Mouse (Mus musculus): Measurements from ENCODE around the gene Grm7.

Gene Grm7

DNA sequence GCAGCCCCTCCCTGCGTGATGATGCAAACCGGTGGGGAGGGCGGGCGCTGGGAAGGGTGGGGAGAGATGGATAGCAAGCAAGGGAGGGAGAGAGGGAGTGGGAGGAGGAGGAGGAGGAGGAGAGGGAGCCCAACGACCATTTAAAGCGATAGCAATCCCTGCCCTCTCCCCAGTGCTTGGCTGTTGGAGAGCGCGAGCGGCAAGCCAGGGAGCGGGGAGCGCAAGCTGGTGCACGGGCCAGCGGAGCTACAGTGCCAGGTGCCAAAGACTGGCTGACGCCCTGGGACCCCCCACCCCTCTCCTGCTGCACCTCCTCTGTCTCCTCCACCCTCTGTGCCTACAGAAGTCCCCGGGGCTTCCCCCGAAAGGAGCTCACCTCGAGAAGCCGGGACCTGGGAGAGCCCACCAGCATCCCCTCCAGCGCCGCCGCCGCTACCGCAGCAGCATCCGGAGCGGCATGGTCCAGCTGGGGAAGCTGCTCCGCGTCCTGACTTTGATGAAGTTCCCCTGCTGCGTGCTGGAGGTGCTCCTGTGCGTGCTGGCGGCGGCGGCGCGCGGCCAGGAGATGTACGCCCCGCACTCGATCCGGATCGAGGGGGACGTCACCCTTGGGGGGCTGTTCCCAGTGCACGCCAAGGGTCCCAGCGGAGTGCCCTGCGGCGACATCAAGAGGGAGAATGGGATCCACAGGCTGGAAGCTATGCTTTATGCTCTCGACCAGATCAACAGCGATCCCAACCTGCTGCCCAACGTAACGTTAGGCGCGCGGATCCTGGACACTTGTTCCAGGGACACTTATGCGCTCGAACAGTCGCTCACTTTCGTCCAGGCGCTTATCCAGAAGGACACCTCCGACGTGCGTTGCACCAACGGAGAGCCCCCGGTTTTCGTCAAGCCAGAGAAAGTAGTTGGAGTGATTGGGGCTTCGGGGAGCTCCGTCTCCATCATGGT, at the start of gene Grm7:
Gene Grm7 (plus strand): TSS at position 171 of the 951 bp plus-strand sequence.
- DNase-seq (ENCODE audit: low spot score) = peak; percentile 75

- DNase-seq (ENCODE audit: low spot score) = no peak
Observed at GRCm38 (mm10) chr6:110645041-110645410, 355 bp upstream of the Grm7 start.

- DNase-seq (ENCODE audit: low spot score) = peak; percentile 46
Observed at GRCm38 (mm10) chr6:110646901-110647300, 1.5 kb downstream of the Grm7 start.

DNA sequence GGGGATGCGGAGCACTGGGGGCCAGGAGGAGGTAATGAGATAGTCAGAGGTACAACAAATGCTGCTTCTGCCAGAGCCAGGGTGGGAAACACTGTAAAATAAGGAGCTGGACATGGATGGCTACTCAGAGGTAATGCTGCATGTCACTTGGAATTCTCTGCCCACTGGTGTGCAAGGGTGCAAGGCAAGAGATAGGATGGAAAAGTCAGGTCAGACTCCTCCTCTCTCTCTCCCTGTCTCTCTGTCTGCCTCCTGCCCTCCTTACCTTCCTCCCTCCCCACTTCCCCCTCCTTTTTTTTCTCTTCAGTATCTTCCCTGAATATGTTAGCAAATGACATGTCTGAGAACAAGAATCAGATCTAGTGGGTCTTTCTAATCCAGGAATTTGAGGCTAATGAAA, 3.8 kb downstream of the Grm7 start:
- DNase-seq (ENCODE audit: low spot score) = peak; percentile 46

DNA sequence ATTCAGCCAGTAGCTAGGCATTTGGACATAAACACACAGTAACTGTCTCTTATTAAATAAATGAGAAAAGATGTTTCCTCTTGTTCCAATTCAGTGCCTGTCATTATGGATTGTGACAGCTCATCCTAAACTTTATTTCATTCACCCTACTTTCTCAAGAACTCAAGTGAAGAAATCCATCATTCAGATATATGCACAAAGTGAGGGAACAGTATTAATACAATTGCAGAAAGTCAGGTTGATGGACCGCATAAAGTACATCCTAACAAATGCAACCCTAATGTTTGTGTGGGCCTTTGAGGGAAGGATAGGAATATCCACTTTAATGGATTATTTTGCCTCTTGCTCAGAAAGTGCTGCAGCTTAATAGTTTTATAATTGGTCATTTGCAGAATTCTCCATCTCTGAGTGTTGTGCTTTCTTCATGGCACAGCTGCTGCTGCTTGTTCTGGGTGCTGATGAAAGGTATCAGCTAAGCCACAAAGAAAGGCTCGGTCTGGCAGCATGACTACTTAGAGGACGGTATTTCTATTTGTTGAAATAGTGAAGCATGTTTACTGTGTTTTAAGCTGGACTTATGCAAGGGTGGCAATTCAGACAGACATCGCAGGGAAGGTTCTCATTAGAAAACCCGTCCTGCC, 8.1 kb downstream of the Grm7 start:
- DNase-seq (ENCODE audit: low spot score) = peak; percentile 70

- DNase-seq (ENCODE audit: low spot score) = no peak
Observed at GRCm38 (mm10) chr6:110664436-110664835, 19.1 kb downstream of the Grm7 start.

- no peak for DNase-seq (ENCODE audit: low spot score)
Observed at GRCm38 (mm10) chr6:110668447-110668846, 23.1 kb downstream of the Grm7 start.

DNA sequence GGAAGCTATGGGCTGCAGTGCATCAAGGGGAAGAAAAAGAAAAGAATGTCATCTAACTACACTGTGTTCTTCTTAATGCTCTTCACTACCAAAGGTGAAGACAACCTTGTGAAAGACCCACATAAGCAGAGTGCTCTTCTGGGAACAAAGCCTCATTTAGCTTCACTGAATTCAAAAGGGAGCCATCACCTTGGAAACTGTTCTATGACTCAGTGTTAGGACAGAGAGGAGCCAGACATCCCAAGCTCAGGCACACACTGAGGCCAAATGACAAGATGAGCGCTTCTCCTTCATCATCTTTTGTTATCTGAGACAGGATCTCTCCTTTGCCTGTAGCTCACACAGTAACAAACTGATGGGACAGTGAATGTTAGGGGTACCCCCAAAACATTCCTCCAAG, 45.6 kb downstream of the Grm7 start:
- DNase-seq (ENCODE audit: low spot score) = no peak

DNA sequence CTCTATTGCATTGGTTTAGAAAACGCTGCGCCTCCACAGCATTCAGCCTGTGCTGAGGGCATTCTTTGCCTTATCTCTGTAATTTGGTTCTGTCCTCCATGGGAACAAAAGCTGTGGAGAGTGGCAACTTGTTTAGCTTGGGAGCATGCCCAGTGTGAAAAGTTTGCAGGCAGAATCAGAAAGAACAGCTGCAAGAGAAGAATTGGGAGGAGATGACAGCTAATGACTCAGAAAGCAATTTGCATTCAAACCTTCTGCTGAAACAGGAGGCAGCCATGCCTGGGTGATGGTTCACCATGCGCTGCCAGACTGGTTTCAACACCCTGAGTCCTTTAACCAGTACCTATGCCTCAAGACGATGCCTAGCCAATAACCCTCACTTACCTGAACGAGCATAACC, 64.4 kb downstream of the Grm7 start:
- DNase-seq (ENCODE audit: low spot score) = no peak

DNA sequence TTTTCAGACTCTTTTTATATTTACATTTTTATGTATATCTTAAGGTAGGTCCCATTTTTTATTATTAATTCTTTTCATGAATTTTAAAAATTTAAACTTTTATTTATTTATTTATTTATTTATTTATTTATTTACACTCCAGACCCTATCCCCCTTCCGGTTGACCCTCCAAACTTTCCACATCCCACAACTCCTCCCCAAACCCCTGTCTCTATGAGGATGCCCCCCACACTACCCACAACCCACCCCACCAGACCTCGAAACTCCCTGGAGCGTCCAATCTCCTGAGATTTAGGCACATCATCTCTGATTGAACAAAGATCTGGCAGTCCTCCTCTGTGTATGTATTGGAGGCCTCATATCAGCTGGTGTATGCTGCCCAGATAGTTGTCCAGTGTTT, 69.6 kb downstream of the Grm7 start:
- no peak for DNase-seq (ENCODE audit: low spot score)

- DNase-seq (ENCODE audit: low spot score) = peak; percentile 71
Observed at GRCm38 (mm10) chr6:110723371-110723770, 78.0 kb downstream of the Grm7 start.

- DNase-seq (ENCODE audit: low spot score) = no peak
Observed at GRCm38 (mm10) chr6:110733914-110734313, 88.5 kb downstream of the Grm7 start.

DNA sequence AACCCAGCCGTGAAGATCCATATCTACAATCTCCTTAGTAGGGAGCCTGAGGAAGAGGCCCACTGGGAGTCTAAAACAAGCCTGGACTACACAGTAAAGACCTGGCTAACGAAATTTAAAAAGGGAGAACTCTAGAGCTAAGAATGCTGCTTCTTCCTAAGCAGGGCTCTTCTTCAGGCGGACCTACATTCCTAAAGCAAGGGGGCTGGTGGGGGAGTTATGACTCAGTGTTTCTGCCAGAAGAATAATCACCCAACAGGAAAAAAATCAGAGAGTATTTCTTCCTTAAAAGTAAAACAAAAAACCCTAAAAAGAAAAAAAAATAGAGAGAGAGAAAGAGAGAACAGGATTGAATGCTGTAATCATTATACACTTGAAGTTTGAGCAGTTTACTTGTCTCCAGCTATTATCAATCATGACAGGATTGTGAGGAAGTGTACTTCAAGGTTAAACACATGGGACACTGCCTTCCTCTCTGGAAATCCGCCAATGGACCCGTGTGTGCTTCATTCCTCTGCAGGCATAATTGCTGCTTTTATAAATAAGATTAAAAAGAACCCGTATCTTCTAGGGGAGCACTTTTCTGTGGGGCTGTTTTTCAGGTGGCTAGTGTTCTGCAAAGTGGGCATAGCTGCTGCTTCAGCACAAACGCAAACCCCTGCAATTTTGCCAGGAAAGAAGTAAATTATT, 98.7 kb downstream of the Grm7 start:
- no peak for DNase-seq (ENCODE audit: low spot score)

DNA sequence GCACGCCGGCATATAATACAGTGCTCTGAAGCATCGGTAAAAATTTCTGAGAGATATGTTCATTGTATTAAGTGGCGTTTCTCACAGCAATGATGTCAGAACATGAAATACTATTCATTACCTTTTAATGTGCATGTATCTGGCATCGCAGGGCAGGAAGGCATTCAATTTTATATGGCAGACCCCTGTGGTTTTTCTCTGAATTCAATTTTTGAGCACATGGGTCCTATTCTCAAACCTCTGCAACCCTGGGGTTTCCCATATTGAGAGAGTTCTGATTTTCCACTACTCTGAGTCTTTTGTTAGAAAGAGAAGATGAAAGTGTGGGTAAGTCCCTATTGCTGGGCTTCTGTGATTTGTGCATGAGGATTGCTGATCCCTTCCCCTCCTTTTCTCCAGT, 110.5 kb downstream of the Grm7 start:
- no peak for DNase-seq (ENCODE audit: low spot score)

DNA sequence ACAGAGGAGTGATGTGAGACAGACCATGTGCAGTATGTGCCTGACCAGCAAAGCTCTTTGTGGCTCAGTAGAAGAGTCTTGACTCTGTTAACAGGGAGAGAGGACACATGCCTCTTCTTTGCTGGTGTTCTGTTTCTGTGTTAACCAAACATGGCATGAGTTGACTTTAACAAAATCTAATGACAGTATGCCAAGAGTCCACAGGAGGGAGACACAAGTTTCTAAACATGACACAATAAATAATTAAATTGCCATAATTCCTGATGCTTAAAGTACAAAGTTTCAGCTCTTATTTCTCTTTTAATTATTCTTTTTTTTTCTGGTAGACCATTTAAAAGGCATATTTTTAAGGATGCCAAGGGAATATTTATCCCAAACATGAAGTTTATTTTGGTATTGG, 124.2 kb downstream of the Grm7 start:
- DNase-seq (ENCODE audit: low spot score) = no peak

DNA sequence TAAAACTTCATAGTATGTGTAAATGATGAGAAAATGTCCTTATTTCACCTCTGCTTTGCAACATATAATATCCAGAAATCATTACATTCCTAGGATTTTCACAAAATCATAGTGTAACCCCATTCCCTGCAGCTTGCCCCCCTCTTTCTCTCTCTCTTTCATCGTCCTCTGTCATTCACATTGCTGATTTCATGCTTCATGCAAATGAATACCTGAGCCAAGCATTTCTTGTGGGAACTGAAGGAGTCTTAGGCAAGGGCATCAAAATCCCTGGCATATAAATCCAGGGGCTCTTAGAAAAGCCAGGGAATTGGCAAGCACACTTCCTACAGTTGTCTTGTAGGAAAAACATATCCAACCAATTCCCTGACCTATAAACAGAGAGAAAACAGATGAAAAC, 127.3 kb downstream of the Grm7 start:
- no peak for DNase-seq (ENCODE audit: low spot score)

DNA sequence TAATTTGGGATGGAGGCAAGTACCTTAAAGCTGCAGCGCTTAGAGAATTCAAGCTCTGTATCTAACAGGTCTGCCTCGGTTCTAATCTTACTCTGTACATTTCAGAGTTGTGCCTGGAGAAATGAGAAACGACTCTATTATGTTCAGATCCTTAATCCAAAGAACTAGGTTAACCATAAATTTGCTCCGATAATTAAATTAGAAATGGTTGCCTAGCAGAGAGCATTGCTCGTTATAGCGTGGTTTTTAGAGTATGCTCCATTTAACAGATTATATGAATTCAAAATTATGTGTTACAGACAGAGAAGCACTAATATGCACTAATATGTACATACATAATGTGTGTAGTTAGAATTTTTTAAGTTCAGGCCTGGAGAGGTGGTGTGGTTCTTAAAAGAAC, 130.7 kb downstream of the Grm7 start:
- DNase-seq (ENCODE audit: low spot score) = peak; percentile 79

DNA sequence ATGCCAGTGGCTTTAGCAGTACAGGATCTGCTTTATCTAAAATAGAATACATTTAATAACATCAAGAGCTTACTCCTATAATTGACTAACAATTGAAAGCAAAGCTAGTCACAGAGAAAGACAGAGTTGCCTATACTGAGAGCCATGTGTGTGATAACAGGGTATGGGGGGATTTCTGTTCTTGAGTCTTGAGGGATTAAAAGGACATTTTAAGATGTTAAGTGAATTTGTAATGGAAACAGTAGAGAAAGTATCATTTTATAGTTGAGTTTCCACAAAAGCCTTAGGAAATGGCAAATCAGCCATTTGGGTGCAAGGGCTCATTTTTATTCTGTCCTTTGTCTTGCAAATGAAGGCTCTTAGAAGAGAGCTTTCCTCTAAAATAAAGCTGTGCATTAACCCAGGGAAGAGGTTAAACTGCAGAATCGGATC, 140.1 kb downstream of the Grm7 start:
- DNase-seq (ENCODE audit: low spot score) = no peak

DNA sequence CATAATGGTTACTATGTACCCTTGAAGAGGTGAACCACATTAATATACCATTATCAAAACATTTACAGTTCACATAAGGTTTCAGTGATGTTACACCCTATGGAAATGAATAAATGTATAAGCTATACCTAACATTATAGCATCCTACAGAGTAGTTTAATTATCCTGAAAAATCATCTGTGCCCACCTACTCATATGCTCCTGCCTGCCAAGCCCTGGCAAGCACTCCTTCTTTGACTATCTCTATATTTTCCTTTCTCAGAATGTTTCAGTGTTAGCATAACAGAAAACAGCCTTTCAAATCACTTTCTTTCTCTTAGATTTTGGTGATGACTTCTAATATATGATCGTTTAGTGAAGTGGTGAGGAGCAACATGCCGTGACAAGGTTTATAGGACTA, 147.3 kb downstream of the Grm7 start:
- DNase-seq (ENCODE audit: low spot score) = no peak

- no peak for DNase-seq (ENCODE audit: low spot score)
Observed at GRCm38 (mm10) chr6:110807481-110807880, 162.1 kb downstream of the Grm7 start.

DNA sequence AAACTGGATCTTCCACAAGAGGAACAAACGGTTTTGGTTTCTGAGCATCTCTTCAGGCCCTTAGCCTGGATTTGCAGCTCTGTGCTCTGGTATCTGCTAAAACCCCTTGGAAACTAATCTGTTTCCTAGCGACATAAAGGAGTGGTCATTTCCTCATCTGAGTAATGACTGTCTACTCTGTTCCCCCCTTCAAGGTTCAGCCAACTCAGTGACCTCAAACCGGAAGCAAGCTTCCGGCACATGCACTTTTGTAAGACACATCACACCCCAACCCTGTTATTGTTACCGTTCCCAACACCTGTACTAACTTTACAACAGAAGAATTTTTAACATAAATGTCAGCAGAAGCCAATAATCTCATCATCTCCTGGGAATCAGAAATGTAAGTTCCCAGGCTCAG, 166.8 kb downstream of the Grm7 start:
- no peak for DNase-seq (ENCODE audit: low spot score)

- no peak for DNase-seq (ENCODE audit: low spot score)
Observed at GRCm38 (mm10) chr6:110818236-110818635, 172.9 kb downstream of the Grm7 start.

- DNase-seq (ENCODE audit: low spot score) = no peak
Observed at GRCm38 (mm10) chr6:110868311-110868710, 222.9 kb downstream of the Grm7 start.

Measured in retina, embryonic 14.5 days (tissue).